Mouse (Mus musculus): ENCODE results near the gene Gm3448.
"Not testable (repeated sequence)": the region's sequence is repeated elsewhere in the genome, so short reads cannot be mapped to it uniquely, and the experiment has no call there.

GRCm38 (mm10) chr17:15000047-15000446, 41.3 kb downstream of the Gm3448 start:
- TF ChIP-seq CTCF, POLR2A (IDR thresholded peaks at IDR 0.05; ENCODE audit: extremely low read depth, insufficient read depth, low read length): not testable (repeated sequence)
